ENCODE assay signal across 7 mouse cellular contexts in the genomic region with DNA sequence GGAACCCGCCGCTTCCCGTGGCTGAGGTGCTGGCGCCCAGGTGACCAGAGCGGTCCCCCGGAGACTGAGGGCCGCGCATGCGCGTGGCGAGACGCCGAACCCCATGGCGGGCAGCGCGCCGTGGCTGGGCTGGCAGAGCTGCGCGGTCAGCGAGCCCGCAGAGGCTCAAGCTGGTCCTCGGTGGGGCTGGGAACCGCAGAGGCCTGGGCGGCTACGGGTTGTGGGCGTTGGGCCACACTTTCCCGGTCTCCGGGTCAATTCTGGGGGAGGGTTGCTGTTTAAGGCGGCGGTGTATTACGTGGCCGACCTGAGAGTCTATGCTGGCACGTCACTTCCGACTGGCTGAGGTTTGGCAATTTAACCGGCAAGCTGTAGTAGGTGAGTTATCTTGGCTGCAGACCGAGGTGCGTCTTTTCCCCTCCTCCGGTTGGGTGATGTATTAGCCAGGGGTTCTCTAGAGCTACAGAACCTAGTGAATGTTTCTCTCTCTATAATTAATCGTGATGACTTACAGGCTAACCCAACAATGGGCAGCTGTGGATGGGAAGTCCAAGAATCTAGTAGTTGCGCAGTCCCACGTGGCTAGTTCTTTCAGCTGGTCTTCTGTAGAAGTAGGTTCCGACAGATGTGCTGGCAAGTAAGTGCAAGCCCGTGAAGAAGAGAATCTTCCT. TPM values are rescaled to one million over a fixed set of nuclear protein-coding genes. Genes with fewer than 3 reads are reported as not detected.
DNase-seq lines count a peak whose midpoint lies in the region; ATAC-seq and TF ChIP-seq lines count a peak whose summit lies in the region.

Gene Trim39, minus strand, starts transcription at position 662 of the 671 bp plus-strand sequence.

- H3K4me1 ChIP-seq in MEL (ENCODE audit: control insufficient read depth in 1 of 2, insufficient read depth in 2 of 2, low read length in 2 of 2): peaks cover 0 to 22% of the 10 kb centered on the region in 2 experiments; a peak in 2 of 4 replicates
- H3K4me1 ChIP-seq in embryonic fibroblast, embryonic 13.5 days (ENCODE audit: control insufficient read depth, insufficient read depth, low read length): peaks cover 10% of the 10 kb centered on the region; the same call in 1 of the 2 replicates
- peaks cover 20% of the 10 kb centered on the region for H3K4me1 ChIP-seq in heart, postnatal 0 days (ENCODE audit: control insufficient read depth, insufficient read depth)

- peak; percentile 73 for ATAC-seq in heart, postnatal 0 days (ENCODE audit: insufficient read depth, low read depth)

- peak in 1 of 2 experiments; percentile 66; a peak in 3 of 4 replicates for TF ChIP-seq POLR2A in MEL (IDR thresholded peaks at IDR 0.05; ENCODE audit: control insufficient read depth in 1 of 2, insufficient read depth in 1 of 2, low read depth in 1 of 2, low read length in 2 of 2, poor library complexity in 1 of 2)
- peak; percentile 52; the same call in 1 of the 2 replicates for TF ChIP-seq POLR2A in embryonic fibroblast, embryonic 13.5 days (IDR thresholded peaks at IDR 0.05; ENCODE audit: low read depth, low read length)

- H3K4me2 ChIP-seq in heart, postnatal 0 days (ENCODE audit: low read depth, low read length): peak within 1 kb of the TSS; percentile 91

- TF ChIP-seq CTCF in MEL (IDR thresholded peaks at IDR 0.05 in 2 of 3, conservative IDR thresholded peaks at IDR 0.05 in 1 of 3; ENCODE audit: control insufficient read depth in 1 of 3, insufficient read depth in 1 of 3, low read depth in 2 of 3, low read length in 3 of 3, poor library complexity in 1 of 3, severe bottlenecking in 1 of 3): no peak
- TF ChIP-seq CTCF in embryonic fibroblast, embryonic 13.5 days (IDR thresholded peaks at IDR 0.05; ENCODE audit: borderline replicate concordance, insufficient read depth, low read length): no peak
- no peak for TF ChIP-seq CTCF in heart, postnatal 0 days (IDR thresholded peaks at IDR 0.05; ENCODE audit: low read depth)

- H3K36me3 ChIP-seq in MEL (ENCODE audit: control insufficient read depth in 1 of 2, insufficient read depth in 2 of 2, low read length in 2 of 2): peaks cover 6 to 25% of the 10 kb centered on the region in 2 experiments
- H3K36me3 ChIP-seq in heart, postnatal 0 days (replicated peaks; ENCODE audit: control insufficient read depth, insufficient read depth, low read length): peaks cover 15% of the 10 kb centered on the region

- no peak for TF ChIP-seq EP300 in MEL (IDR thresholded peaks at IDR 0.05; ENCODE audit: low read depth in 1 of 2, low read length in 2 of 2)
- TF ChIP-seq EP300 in heart, postnatal 0 days (IDR thresholded peaks at IDR 0.05; ENCODE audit: low read depth): no peak

- H3K9ac ChIP-seq in MEL (ENCODE audit: control insufficient read depth, low read depth, low read length, poor library complexity, severe bottlenecking): peak within 1 kb of the TSS; percentile 94
- H3K9ac ChIP-seq in heart, postnatal 0 days (replicated peaks; ENCODE audit: low read depth, low read length): peak within 1 kb of the TSS; percentile 90

- DNase-seq in MEL (ENCODE audit: low read depth, low spot score): peak; percentile 93
- peak in 1 of 2 experiments; percentile 80 for DNase-seq in adrenal gland, postnatal 36 days
- DNase-seq in heart, postnatal 0 days (ENCODE audit: low spot score): peak; percentile 69
- peak; percentile 83 to 93 for DNase-seq in layer of hippocampus, postnatal 14 days (ENCODE audit: low spot score in 2 of 2)
- peak; percentile 76 for DNase-seq in lung, postnatal 14 days
- DNase-seq in retina, postnatal 1 day: peak; percentile 86

- peaks cover 43% of the 10 kb centered on the region for H3K79me2 ChIP-seq in MEL (ENCODE audit: control insufficient read depth, insufficient read depth, low read length, poor library complexity)

- H3K9me3 ChIP-seq in MEL (replicated peaks; ENCODE audit: insufficient read depth, low read length): no peaks in the 10 kb centered on the region
- no peaks in the 10 kb centered on the region for H3K9me3 ChIP-seq in heart, postnatal 0 days (replicated peaks; ENCODE audit: control insufficient read depth, low read length)

- no peaks in the 10 kb centered on the region for H3K27me3 ChIP-seq in MEL (ENCODE audit: control insufficient read depth in 1 of 2, insufficient read depth in 2 of 2, low read length in 2 of 2)
- no peaks in the 10 kb centered on the region for H3K27me3 ChIP-seq in heart, postnatal 0 days (ENCODE audit: control insufficient read depth, insufficient read depth, low read length)

- peak within 1 kb of the TSS; percentile 86 for H3K27ac ChIP-seq in MEL (ENCODE audit: control insufficient read depth, low read depth, low read length)
- peak within 1 kb of the TSS; percentile 85 for H3K27ac ChIP-seq in embryonic fibroblast, embryonic 13.5 days (ENCODE audit: insufficient read depth, low read length)
- H3K27ac ChIP-seq in heart, postnatal 0 days (ENCODE audit: low read depth): peak within 1 kb of the TSS; percentile 91

- no peak for TF ChIP-seq RAD21 in MEL (IDR thresholded peaks at IDR 0.05; ENCODE audit: low read depth, low read length)

- peak within 1 kb of the TSS; percentile 90 to 99 for H3K4me3 ChIP-seq in MEL (ENCODE audit: control insufficient read depth in 1 of 2, insufficient read depth in 1 of 2, low read depth in 2 of 2, low read length in 2 of 2)
- peak within 1 kb of the TSS; percentile 87 for H3K4me3 ChIP-seq in embryonic fibroblast, embryonic 13.5 days (ENCODE audit: insufficient read depth, low read length)
- peak within 1 kb of the TSS; percentile 95 for H3K4me3 ChIP-seq in heart, postnatal 0 days (ENCODE audit: low read depth, low read length)

- WGBS in heart, postnatal 0 days: under 1% methylated on average over 43 of the region's 43 CpGs

TF ChIP-seq in MEL, 35 proteins besides CTCF, POLR2A, EP300 and RAD21:
- TF ChIP-seq SIN3A (IDR thresholded peaks at IDR 0.05; ENCODE audit: low read length) (peak; percentile 71), USF2 (IDR thresholded peaks at IDR 0.05; ENCODE audit: borderline replicate concordance in 1 of 2, insufficient read depth in 1 of 2, low read depth in 1 of 2, low read length in 2 of 2) (no peak), MAFK (IDR thresholded peaks at IDR 0.05; ENCODE audit: borderline replicate concordance, low read depth, low read length) (no peak), MAZ (IDR thresholded peaks at IDR 0.05; ENCODE audit: low read depth, low read length) (no peak), GATA1 (IDR thresholded peaks at IDR 0.05; ENCODE audit: low read depth, low read length) (0 out of 2 replicates have a peak, but pooled peaks have one; percentile 21), TCF12 (IDR thresholded peaks at IDR 0.05; ENCODE audit: low read depth, low read length) (no peak), MYC (IDR thresholded peaks at IDR 0.05; ENCODE audit: low read depth, low read length) (peak; percentile 84; the same call in 1 of the 2 replicates), MYB (IDR thresholded peaks at IDR 0.05; ENCODE audit: low read depth, low read length) (no peak), MEF2A (IDR thresholded peaks at IDR 0.05; ENCODE audit: extremely low read depth, insufficient replicate concordance, low read depth, low read length, poor library complexity, severe bottlenecking) (no peak), HCFC1 (IDR thresholded peaks at IDR 0.05; ENCODE audit: low read depth, low read length) (peak; percentile 75), POLR2AphosphoS5 (IDR thresholded peaks at IDR 0.05; ENCODE audit: borderline replicate concordance, low read depth, low read length) (no peak), CHD1 (IDR thresholded peaks at IDR 0.05; ENCODE audit: low read depth, low read length) (no peak), MAX (IDR thresholded peaks at IDR 0.05; ENCODE audit: low read length) (peak; percentile 44; the same call in 1 of the 2 replicates), TAL1 (IDR thresholded peaks at IDR 0.05; ENCODE audit: low read length) (no peak), UBTF (IDR thresholded peaks at IDR 0.05; ENCODE audit: borderline replicate concordance, insufficient read depth, low read depth, low read length) (no peak), POLR2AphosphoS2 (IDR thresholded peaks at IDR 0.05; ENCODE audit: low read length) (0 out of 2 replicates have a peak, but pooled peaks have one; percentile 20), KAT2A (conservative IDR thresholded peaks at IDR 0.05; ENCODE audit: low read depth, low read length) (no peak), NRF1 (IDR thresholded peaks at IDR 0.05; ENCODE audit: insufficient read depth, low read depth, low read length, poor library complexity, severe bottlenecking) (peak; percentile 86), ZKSCAN1 (IDR thresholded peaks at IDR 0.05; ENCODE audit: low read depth, low read length) (no peak), MXI1 (IDR thresholded peaks at IDR 0.05; ENCODE audit: low read depth, low read length) (peak; percentile 73; the same call in 1 of the 2 replicates), GABPA (IDR thresholded peaks at IDR 0.05; ENCODE audit: low read depth, low read length) (no peak), TBP (IDR thresholded peaks at IDR 0.05; ENCODE audit: low read depth, low read length) (peak; percentile 65)

RNA-seq across cellular contexts. Expression of gene Trim39, which starts in this region (rescaled TPM):
- 9.4 and 13.5 TPM in 2 replicates for total RNA-seq in MEL (2012; rRNA removed)
- polyA plus RNA-seq in MEL (2012; ENCODE audit: insufficient read depth in 1 of 2, insufficient read length in 2 of 2, low read depth in 1 of 2, low replicate concordance in 2 of 2, missing spikeins in 1 of 2): 10 to 100 TPM in 1 of 2 experiments, not detected in 1; 16.0 TPM
- total RNA-seq in adrenal gland, postnatal 36 days (2021): 10 to 100 TPM; 15.7 to 20.0 TPM
- polyA plus RNA-seq in embryonic fibroblast, embryonic 13.5 days (2011; ENCODE audit: insufficient read length, low read depth, missing spikeins): 13.2 and 13.8 TPM in 2 replicates
- 7.4 and 14.3 TPM in 2 replicates for total RNA-seq in heart, postnatal 0 days (2014; rRNA removed; ENCODE audit: low replicate concordance)
- 4.8 and 5.1 TPM in 2 replicates for polyA plus RNA-seq in heart, postnatal 0 days (2015; fragmentation: Nextera tagmentation; extraction: Ambion mirVana)
- 10 to 100 TPM; 20.4 to 21.4 TPM for total RNA-seq in layer of hippocampus, postnatal 14 days (2021)
